Mouse (Mus musculus) megakaryocyte-erythroid progenitor cell, adult 5-6 weeks (primary cell): ENCODE data around the gene Dcaf8. TPM values are rescaled to one million over a fixed set of nuclear protein-coding genes. Genes with fewer than 3 reads are reported as not detected.

Experiments
- ATAC-seq: replicated peaks from 2 replicates; pipeline ENCODE4 v1.8.0; 2016; ENCODE audit warnings: mild to moderate bottlenecking, inconsistent platforms; ENCODE audit not compliant: severe bottlenecking, poor library complexity, low FRiP score, low TSS enrichment
- total RNA-seq, 2 experiments: library from RNA; stranded (forward) in 1 of 2; stranded (reverse) in 1 of 2; fragments of 200-1000, 215-1000 nt in 1 of 2; fragments of >200 nt in 1 of 2; fragmentation: Nextera tagmentation in 1 of 2; gene quantifications; 2 replicates each; pipeline ENCODE4 v1.2.3; 2014 to 2017

Dcaf8 gene
- total RNA-seq, 2 experiments from 2014 or later, result 106 to 142 TPM

GRCm38 (mm10) chr1:172141529-172141928, 6.4 kb upstream of the Dcaf8 start:
- no peak for ATAC-seq

- peak; percentile 77 for ATAC-seq
These were observed 4.3 kb upstream of the Dcaf8 start for GRCm38 (mm10) chr1:172143570-172143969.

- ATAC-seq, result peak; percentile 63
These were observed 533 bp downstream of the Dcaf8 start for GRCm38 (mm10) chr1:172148279-172148954.

GRCm38 (mm10) chr1:172148955-172149815, 1.3 kb downstream of the Dcaf8 start:
- peak; percentile 53 for ATAC-seq

- no peak for ATAC-seq
These were observed 6.7 kb downstream of the Dcaf8 start for GRCm38 (mm10) chr1:172154536-172154935.

- peak; percentile 95 for ATAC-seq
These were observed 7.6 kb downstream of the Dcaf8 start for GRCm38 (mm10) chr1:172155518-172155917.

GRCm38 (mm10) chr1:172159970-172160369, 12.1 kb downstream of the Dcaf8 start:
- ATAC-seq, result no peak

- ATAC-seq, result no peak
These were observed 12.6 kb downstream of the Dcaf8 start for GRCm38 (mm10) chr1:172160508-172160907.

GRCm38 (mm10) chr1:172162009-172162408, 14.1 kb downstream of the Dcaf8 start:
- ATAC-seq, result peak; percentile 73

GRCm38 (mm10) chr1:172162959-172163358, 15.1 kb downstream of the Dcaf8 start:
- no peak for ATAC-seq

- no peak for ATAC-seq
These were observed 20.0 kb downstream of the Dcaf8 start for GRCm38 (mm10) chr1:172167911-172168310.

- ATAC-seq, result no peak
These were observed 21.9 kb downstream of the Dcaf8 start for GRCm38 (mm10) chr1:172169809-172170208.

GRCm38 (mm10) chr1:172172381-172172780, 24.5 kb downstream of the Dcaf8 start:
- no peak for ATAC-seq

- no peak for ATAC-seq
These were observed 25.3 kb downstream of the Dcaf8 start for GRCm38 (mm10) chr1:172173181-172173580.

- no peak for ATAC-seq
These were observed 29.9 kb downstream of the Dcaf8 start for GRCm38 (mm10) chr1:172177791-172178190.

- ATAC-seq, result no peak
These were observed 31.2 kb downstream of the Dcaf8 start for GRCm38 (mm10) chr1:172179102-172179501.

GRCm38 (mm10) chr1:172180881-172181280, 33.0 kb downstream of the Dcaf8 start:
- ATAC-seq, result no peak

GRCm38 (mm10) chr1:172181777-172182176, 33.9 kb downstream of the Dcaf8 start:
- ATAC-seq, result no peak

GRCm38 (mm10) chr1:172183056-172183455, 35.2 kb downstream of the Dcaf8 start:
- no peak for ATAC-seq

GRCm38 (mm10) chr1:172183915-172184314, 36.0 kb downstream of the Dcaf8 start:
- ATAC-seq, result 0 out of 2 replicates have a peak, but pooled peaks have one; percentile 23
